In the genomic region with DNA sequence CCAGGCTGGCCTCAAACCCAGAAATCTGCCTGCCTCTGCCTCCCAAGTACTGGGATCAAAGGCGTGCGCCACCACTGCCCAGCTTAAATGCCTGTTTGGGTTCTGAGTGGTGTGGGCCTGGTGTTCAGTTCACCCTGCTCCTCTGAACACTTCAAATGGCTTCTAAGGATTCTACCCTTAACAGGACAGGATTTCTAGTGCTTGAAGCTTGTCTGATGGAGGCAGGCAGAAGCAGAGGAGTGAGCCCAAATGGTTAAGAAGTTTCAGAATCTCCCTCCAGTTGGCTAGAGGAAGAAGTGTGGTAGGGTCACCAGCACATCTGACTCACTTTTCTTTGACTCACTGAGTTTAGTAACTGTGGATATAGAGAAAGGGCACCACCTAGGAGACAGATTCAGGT, we compare ENCODE assay signal across 8 mouse cellular contexts. TPM values are rescaled to one million over a fixed set of nuclear protein-coding genes. Genes with fewer than 3 reads are reported as not detected.
DNase-seq lines count a peak whose midpoint lies in the region; ATAC-seq and TF ChIP-seq lines count a peak whose summit lies in the region.

No protein-coding gene starts in this region.

- no peak for TF ChIP-seq EP300 in stomach, postnatal 0 days (optimal IDR thresholded peaks at IDR 0.05)

- peaks cover 44% of the 10 kb centered on the region for H3K4me1 ChIP-seq in forebrain, embryonic 12.5 days
- peaks cover 40% of the 10 kb centered on the region for H3K4me1 ChIP-seq in forebrain, embryonic 16.5 days (replicated peaks; ENCODE audit: control insufficient read depth, insufficient read depth, low read length)
- H3K4me1 ChIP-seq in midbrain, embryonic 12.5 days: peaks cover 44% of the 10 kb centered on the region
- peaks cover 28% of the 10 kb centered on the region for H3K4me1 ChIP-seq in midbrain, embryonic 14.5 days (ENCODE audit: control insufficient read depth, insufficient read depth, low read length)
- peaks cover 44% of the 10 kb centered on the region for H3K4me1 ChIP-seq in limb, embryonic 10.5 days
- peaks cover 23% of the 10 kb centered on the region for H3K4me1 ChIP-seq in stomach, postnatal 0 days (replicated peaks; ENCODE audit: control insufficient read depth, insufficient read depth)

- no peaks in the 10 kb centered on the region for H3K27me3 ChIP-seq in forebrain, embryonic 12.5 days
- no peaks in the 10 kb centered on the region for H3K27me3 ChIP-seq in forebrain, embryonic 16.5 days (replicated peaks; ENCODE audit: control insufficient read depth, insufficient read depth, low read length)
- no peaks in the 10 kb centered on the region for H3K27me3 ChIP-seq in midbrain, embryonic 12.5 days
- no peaks in the 10 kb centered on the region for H3K27me3 ChIP-seq in midbrain, embryonic 14.5 days (ENCODE audit: control insufficient read depth, insufficient read depth, low read length)
- no peaks in the 10 kb centered on the region for H3K27me3 ChIP-seq in limb, embryonic 10.5 days (ENCODE audit: low read depth, poor library complexity, severe bottlenecking)
- no peaks in the 10 kb centered on the region for H3K27me3 ChIP-seq in stomach, postnatal 0 days (ENCODE audit: control insufficient read depth, insufficient read depth, low read length)

- 88% methylated on average over 2 of the region's 2 CpGs for WGBS in forebrain, embryonic 12.5 days
- WGBS in forebrain, embryonic 16.5 days: 91% methylated on average over 2 of the region's 2 CpGs
- 88% methylated on average over 2 of the region's 2 CpGs for WGBS in midbrain, embryonic 12.5 days
- WGBS in midbrain, embryonic 14.5 days: 94% methylated on average over 2 of the region's 2 CpGs
- WGBS in limb, embryonic 10.5 days: 83% methylated on average over 2 of the region's 2 CpGs
- WGBS in stomach, postnatal 0 days: 92% methylated on average over 2 of the region's 2 CpGs

- no peak overlapping the region for H3K4me3 ChIP-seq in forebrain, embryonic 12.5 days (replicated peaks)
- H3K4me3 ChIP-seq in forebrain, embryonic 16.5 days (replicated peaks; ENCODE audit: low read length): no peak overlapping the region
- H3K4me3 ChIP-seq in midbrain, embryonic 12.5 days: no peak overlapping the region
- no peak overlapping the region for H3K4me3 ChIP-seq in midbrain, embryonic 14.5 days (replicated peaks; ENCODE audit: low read depth, low read length)
- H3K4me3 ChIP-seq in limb, embryonic 10.5 days: peak overlapping the region; percentile 94
- peak overlapping the region; percentile 33 for H3K4me3 ChIP-seq in stomach, postnatal 0 days (ENCODE audit: low read depth, low read length)

- ATAC-seq in forebrain, embryonic 12.5 days (ENCODE audit: low FRiP score): no peak
- ATAC-seq in forebrain, embryonic 16.5 days: no peak
- no peak for ATAC-seq in midbrain, embryonic 12.5 days (ENCODE audit: low FRiP score, low read depth)
- ATAC-seq in midbrain, embryonic 14.5 days (ENCODE audit: low FRiP score, low TSS enrichment): no peak
- no peak for ATAC-seq in stomach, postnatal 0 days (ENCODE audit: low FRiP score, low TSS enrichment)
- ATAC-seq in monocyte, adult 5-6 weeks (replicated peaks; ENCODE audit: insufficient number of reproducible peaks, low FRiP score, low TSS enrichment, poor library complexity, severe bottlenecking): no peak

- no peaks in the 10 kb centered on the region for H3K9me3 ChIP-seq in forebrain, embryonic 12.5 days
- no peaks in the 10 kb centered on the region for H3K9me3 ChIP-seq in forebrain, embryonic 16.5 days (ENCODE audit: control insufficient read depth, low read length)
- H3K9me3 ChIP-seq in midbrain, embryonic 12.5 days: no peaks in the 10 kb centered on the region
- H3K9me3 ChIP-seq in midbrain, embryonic 14.5 days (ENCODE audit: control insufficient read depth, low read length): no peaks in the 10 kb centered on the region
- H3K9me3 ChIP-seq in limb, embryonic 10.5 days (replicated peaks): no peaks in the 10 kb centered on the region
- no peaks in the 10 kb centered on the region for H3K9me3 ChIP-seq in stomach, postnatal 0 days (ENCODE audit: control insufficient read depth, low read length)

- H3K9ac ChIP-seq in forebrain, embryonic 12.5 days: no peak overlapping the region
- H3K9ac ChIP-seq in forebrain, embryonic 16.5 days (replicated peaks; ENCODE audit: low read depth, low read length): no peak overlapping the region
- 0 out of 2 replicates have a peak overlapping the region, but pooled peaks have one; percentile 48 for H3K9ac ChIP-seq in midbrain, embryonic 12.5 days (replicated peaks)
- H3K9ac ChIP-seq in midbrain, embryonic 14.5 days (replicated peaks; ENCODE audit: low read length): no peak overlapping the region
- no peak overlapping the region for H3K9ac ChIP-seq in stomach, postnatal 0 days (ENCODE audit: low read length)

- H3K4me2 ChIP-seq in forebrain, embryonic 12.5 days: peak overlapping the region; percentile 64; the same call in 1 of the 2 replicates
- H3K4me2 ChIP-seq in forebrain, embryonic 16.5 days (ENCODE audit: low read length): no peak overlapping the region
- peak overlapping the region; percentile 66 for H3K4me2 ChIP-seq in midbrain, embryonic 12.5 days (replicated peaks)
- no peak overlapping the region for H3K4me2 ChIP-seq in midbrain, embryonic 14.5 days (ENCODE audit: low read length)
- no peak overlapping the region for H3K4me2 ChIP-seq in stomach, postnatal 0 days (replicated peaks; ENCODE audit: low read depth)

- DNase-seq in midbrain, embryonic 14.5 days: no peak
- DNase-seq in limb, embryonic 10.5 days (ENCODE audit: low spot score): no peak
- DNase-seq in stomach, postnatal 0 days (ENCODE audit: low spot score): no peak
- no peak for DNase-seq in retina, postnatal 1 day

- peak overlapping the region; percentile 80 for H3K27ac ChIP-seq in forebrain, embryonic 12.5 days
- H3K27ac ChIP-seq in forebrain, embryonic 16.5 days (ENCODE audit: low read length): no peak overlapping the region
- H3K27ac ChIP-seq in midbrain, embryonic 12.5 days (replicated peaks): peak overlapping the region; percentile 83
- no peak overlapping the region for H3K27ac ChIP-seq in midbrain, embryonic 14.5 days (replicated peaks; ENCODE audit: low read depth, low read length)
- peak overlapping the region; percentile 87 for H3K27ac ChIP-seq in limb, embryonic 10.5 days
- peak overlapping the region; percentile 98 for H3K27ac ChIP-seq in stomach, postnatal 0 days (replicated peaks)

- TF ChIP-seq CTCF in stomach, postnatal 0 days (IDR thresholded peaks at IDR 0.05; ENCODE audit: low read depth): no peak

- H3K36me3 ChIP-seq in forebrain, embryonic 12.5 days (replicated peaks): peaks cover 16% of the 10 kb centered on the region
- H3K36me3 ChIP-seq in forebrain, embryonic 16.5 days (ENCODE audit: control insufficient read depth, insufficient read depth): peaks cover 4% of the 10 kb centered on the region
- H3K36me3 ChIP-seq in midbrain, embryonic 12.5 days: peaks cover 16% of the 10 kb centered on the region
- H3K36me3 ChIP-seq in midbrain, embryonic 14.5 days (ENCODE audit: control insufficient read depth, insufficient read depth, low read length): peaks cover 13% of the 10 kb centered on the region
- H3K36me3 ChIP-seq in limb, embryonic 10.5 days: peaks cover 29% of the 10 kb centered on the region
- H3K36me3 ChIP-seq in stomach, postnatal 0 days (ENCODE audit: control insufficient read depth, insufficient read depth, low read length): peaks cover 10% of the 10 kb centered on the region

RNA-seq across cellular contexts. Expression of a gene that starts 3.3 kb away (rescaled TPM):
- polyA plus RNA-seq in forebrain, embryonic 12.5 days (2016; fragmentation: Nextera tagmentation; extraction: Ambion mirVana): 251 and 295 TPM in 2 replicates
- 186 and 212 TPM in 2 replicates for polyA plus RNA-seq in forebrain, embryonic 16.5 days (2015; fragmentation: Nextera tagmentation; extraction: Ambion mirVana)
- polyA plus RNA-seq in midbrain, embryonic 12.5 days (2016; fragmentation: Nextera tagmentation; extraction: Ambion mirVana): 233 and 243 TPM in 2 replicates
- polyA plus RNA-seq in midbrain, embryonic 14.5 days (2014; fragmentation: Nextera tagmentation; extraction: Ambion mirVana): 157 and 185 TPM in 2 replicates
- polyA plus RNA-seq in limb, embryonic 10.5 days (2016; fragmentation: Nextera tagmentation; extraction: Ambion mirVana): 272 and 313 TPM in 2 replicates
- 165 and 168 TPM in 2 replicates for polyA plus RNA-seq in stomach, postnatal 0 days (2015; fragmentation: Nextera tagmentation; extraction: Ambion mirVana)
- total RNA-seq in monocyte, adult 5-6 weeks (2017): 64.5 to 128 TPM (median 77.2 TPM) in 3 replicates

RNA-seq across cellular contexts. Expression of a gene that starts 9.9 kb away (rescaled TPM):
- polyA plus RNA-seq in forebrain, embryonic 12.5 days (2016; fragmentation: Nextera tagmentation; extraction: Ambion mirVana): 75.8 and 86.1 TPM in 2 replicates
- 63.4 and 64.3 TPM in 2 replicates for polyA plus RNA-seq in forebrain, embryonic 16.5 days (2015; fragmentation: Nextera tagmentation; extraction: Ambion mirVana)
- polyA plus RNA-seq in midbrain, embryonic 12.5 days (2016; fragmentation: Nextera tagmentation; extraction: Ambion mirVana): 73.5 and 77.8 TPM in 2 replicates
- polyA plus RNA-seq in midbrain, embryonic 14.5 days (2014; fragmentation: Nextera tagmentation; extraction: Ambion mirVana): 55.8 and 56.3 TPM in 2 replicates
- 75.0 and 81.3 TPM in 2 replicates for polyA plus RNA-seq in limb, embryonic 10.5 days (2016; fragmentation: Nextera tagmentation; extraction: Ambion mirVana)
- polyA plus RNA-seq in stomach, postnatal 0 days (2015; fragmentation: Nextera tagmentation; extraction: Ambion mirVana): 61.4 and 63.4 TPM in 2 replicates
- total RNA-seq in monocyte, adult 5-6 weeks (2017): 149 to 161 TPM (median 154 TPM) in 3 replicates

RNA-seq across cellular contexts. Expression of a gene that starts 20.7 kb away (rescaled TPM):
- polyA plus RNA-seq in forebrain, embryonic 12.5 days (2016; fragmentation: Nextera tagmentation; extraction: Ambion mirVana): 80.5 and 88.2 TPM in 2 replicates
- 43.5 and 49.4 TPM in 2 replicates for polyA plus RNA-seq in forebrain, embryonic 16.5 days (2015; fragmentation: Nextera tagmentation; extraction: Ambion mirVana)
- polyA plus RNA-seq in midbrain, embryonic 12.5 days (2016; fragmentation: Nextera tagmentation; extraction: Ambion mirVana): 78.7 and 79.0 TPM in 2 replicates
- polyA plus RNA-seq in midbrain, embryonic 14.5 days (2014; fragmentation: Nextera tagmentation; extraction: Ambion mirVana): 19.1 and 23.2 TPM in 2 replicates
- 84.8 and 86.0 TPM in 2 replicates for polyA plus RNA-seq in limb, embryonic 10.5 days (2016; fragmentation: Nextera tagmentation; extraction: Ambion mirVana)
- 20.2 and 21.5 TPM in 2 replicates for polyA plus RNA-seq in stomach, postnatal 0 days (2015; fragmentation: Nextera tagmentation; extraction: Ambion mirVana)
- 33.3 to 49.0 TPM (median 35.4 TPM) in 3 replicates for total RNA-seq in monocyte, adult 5-6 weeks (2017)

RNA-seq across cellular contexts. Expression of a gene that starts 21.1 kb away (rescaled TPM):
- 20.5 and 23.7 TPM in 2 replicates for polyA plus RNA-seq in forebrain, embryonic 12.5 days (2016; fragmentation: Nextera tagmentation; extraction: Ambion mirVana)
- polyA plus RNA-seq in forebrain, embryonic 16.5 days (2015; fragmentation: Nextera tagmentation; extraction: Ambion mirVana): 18.4 and 23.5 TPM in 2 replicates
- 23.5 and 24.2 TPM in 2 replicates for polyA plus RNA-seq in midbrain, embryonic 12.5 days (2016; fragmentation: Nextera tagmentation; extraction: Ambion mirVana)
- 19.1 and 21.7 TPM in 2 replicates for polyA plus RNA-seq in midbrain, embryonic 14.5 days (2014; fragmentation: Nextera tagmentation; extraction: Ambion mirVana)
- polyA plus RNA-seq in limb, embryonic 10.5 days (2016; fragmentation: Nextera tagmentation; extraction: Ambion mirVana): 21.1 and 21.7 TPM in 2 replicates
- 7.1 and 7.6 TPM in 2 replicates for polyA plus RNA-seq in stomach, postnatal 0 days (2015; fragmentation: Nextera tagmentation; extraction: Ambion mirVana)
- total RNA-seq in monocyte, adult 5-6 weeks (2017): 12.9 to 20.5 TPM (median 16.9 TPM) in 3 replicates

RNA-seq across cellular contexts. Expression of a gene that starts 24.0 kb away (rescaled TPM):
- 15.8 and 15.9 TPM in 2 replicates for polyA plus RNA-seq in forebrain, embryonic 12.5 days (2016; fragmentation: Nextera tagmentation; extraction: Ambion mirVana)
- 13.8 and 16.4 TPM in 2 replicates for polyA plus RNA-seq in forebrain, embryonic 16.5 days (2015; fragmentation: Nextera tagmentation; extraction: Ambion mirVana)
- polyA plus RNA-seq in midbrain, embryonic 12.5 days (2016; fragmentation: Nextera tagmentation; extraction: Ambion mirVana): 15.7 and 15.9 TPM in 2 replicates
- 17.4 and 22.5 TPM in 2 replicates for polyA plus RNA-seq in midbrain, embryonic 14.5 days (2014; fragmentation: Nextera tagmentation; extraction: Ambion mirVana)
- 17.5 and 20.5 TPM in 2 replicates for polyA plus RNA-seq in limb, embryonic 10.5 days (2016; fragmentation: Nextera tagmentation; extraction: Ambion mirVana)
- polyA plus RNA-seq in stomach, postnatal 0 days (2015; fragmentation: Nextera tagmentation; extraction: Ambion mirVana): 7.1 and 8.0 TPM in 2 replicates
- total RNA-seq in monocyte, adult 5-6 weeks (2017): 18.4 to 35.5 TPM (median 22.3 TPM) in 3 replicates

Comparison
In these comparisons a context has a peak if more than half of its experiments do, and no peak if none do; other contexts are left out.
1. H3K27ac ChIP-seq: peak in forebrain, embryonic 12.5 days (single experiment), midbrain, embryonic 12.5 days (single experiment), limb, embryonic 10.5 days (single experiment) and stomach, postnatal 0 days (single experiment); none in forebrain, embryonic 16.5 days (single experiment) and midbrain, embryonic 14.5 days (single experiment).
2. H3K4me2 ChIP-seq: peak in forebrain, embryonic 12.5 days (single experiment) and midbrain, embryonic 12.5 days (single experiment); none in forebrain, embryonic 16.5 days (single experiment), midbrain, embryonic 14.5 days (single experiment) and stomach, postnatal 0 days (single experiment).
3. H3K4me3 ChIP-seq: peak in limb, embryonic 10.5 days (single experiment) and stomach, postnatal 0 days (single experiment); none in forebrain, embryonic 12.5 days (single experiment), forebrain, embryonic 16.5 days (single experiment), midbrain, embryonic 12.5 days (single experiment) and midbrain, embryonic 14.5 days (single experiment).